Mouse (Mus musculus): ENCODE measurements around the gene Csnk2b.

DNA sequence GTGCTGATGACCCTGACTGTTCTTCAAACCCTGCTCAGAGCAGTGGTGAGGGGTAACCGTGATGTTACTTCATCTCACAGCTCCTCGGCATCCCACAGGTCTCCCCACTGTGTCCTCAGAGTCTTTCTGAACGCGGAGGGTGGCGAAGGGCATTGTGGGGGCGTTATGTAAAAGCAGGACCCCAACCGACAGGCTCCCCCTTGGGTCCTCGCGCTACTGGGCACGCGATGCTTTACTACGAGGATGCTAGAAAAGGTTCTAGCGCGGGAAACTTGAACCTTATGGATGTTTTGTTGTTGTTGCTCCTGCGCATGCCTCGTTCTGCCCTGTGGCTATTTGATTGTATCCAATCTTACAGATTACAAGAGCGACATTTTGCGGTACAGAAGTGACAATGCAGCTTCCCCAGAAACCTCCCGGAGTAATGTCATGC, at the start of gene Csnk2b:
- TF ChIP-seq POLR2A (IDR thresholded peaks at IDR 0.05; ENCODE audit: borderline replicate concordance, extremely low read depth, low read depth, low read length) = no peak
- TF ChIP-seq CTCF (IDR thresholded peaks at IDR 0.05; ENCODE audit: insufficient read depth, low read length) = 0 out of 2 replicates have a peak, but pooled peaks have one; percentile 4

Data from lung, adult 2 months (tissue).